Mouse (Mus musculus): Measurements from ENCODE around the gene Batf.

- no peak for TF ChIP-seq EP300 (IDR thresholded peaks at IDR 0.05; ENCODE audit: low read depth)
- TF ChIP-seq CTCF (IDR thresholded peaks at IDR 0.05; ENCODE audit: low read depth) = no peak
Measured at GRCm38 (mm10) chr12:85752116-85752515, 65.6 kb downstream of the Batf start.
